Mouse (Mus musculus): ENCODE measurements around the gene Rnf220.

DNA sequence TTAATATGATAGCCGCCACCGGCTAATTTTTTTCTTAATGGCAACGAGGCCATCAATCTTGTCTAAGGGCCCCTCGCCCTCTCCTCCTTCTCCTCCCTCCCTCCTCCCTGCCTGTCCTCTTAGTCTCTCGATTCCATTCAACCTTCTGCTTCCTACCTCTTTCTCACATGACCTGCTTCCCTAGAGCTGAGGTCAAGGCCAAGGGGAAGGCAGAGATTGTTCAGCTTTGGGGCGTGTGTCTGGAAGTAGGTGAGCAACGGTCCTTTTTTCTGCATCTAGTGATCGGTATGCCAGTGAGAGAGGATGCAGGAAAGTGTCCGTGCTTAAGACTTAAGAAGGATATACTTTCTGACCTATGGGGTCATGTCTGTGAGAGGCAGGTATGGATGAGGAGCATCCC is 199.0 kb downstream of the Rnf220 start:
- TF ChIP-seq FLI1 (IDR thresholded peaks at IDR 0.05; ENCODE audit: low read length) (no peak), GATA1 (IDR thresholded peaks at IDR 0.05; ENCODE audit: borderline replicate concordance, low read length) (no peak)

Data from megakaryocyte, embryonic 14.5 days (primary cell).